In genomic region chr12:99965203-99966115, GRCm38 (mm10) we compare ENCODE assay signal across 8 mouse cellular contexts. TPM values are rescaled to one million over a fixed set of nuclear protein-coding genes. Genes with fewer than 3 reads are reported as not detected.
DNase-seq lines count a peak whose midpoint lies in the region; ATAC-seq and TF ChIP-seq lines count a peak whose summit lies in the region.

No protein-coding gene starts in this region.

- peak overlapping the region; percentile 76 for H3K4me2 ChIP-seq in liver, postnatal 0 days (ENCODE audit: low read depth, low read length)
- H3K4me2 ChIP-seq in neural tube, embryonic 12.5 days (replicated peaks): peak overlapping the region; percentile 98

- H3K36me3 ChIP-seq in liver, postnatal 0 days (replicated peaks; ENCODE audit: insufficient read depth, low read length): no peaks in the 10 kb centered on the region
- H3K36me3 ChIP-seq in neural tube, embryonic 12.5 days: no peaks in the 10 kb centered on the region

- peaks cover 14% of the 10 kb centered on the region for H3K4me1 ChIP-seq in liver, postnatal 0 days (ENCODE audit: insufficient read depth)
- H3K4me1 ChIP-seq in neural tube, embryonic 12.5 days: peaks cover 26% of the 10 kb centered on the region

- H3K4me3 ChIP-seq in liver, postnatal 0 days (ENCODE audit: low read depth, low read length): peak overlapping the region; percentile 53
- peak overlapping the region; percentile 50 for H3K4me3 ChIP-seq in neural tube, embryonic 12.5 days

- peak overlapping the region; percentile 18; the same call in 1 of the 2 replicates for H3K9ac ChIP-seq in liver, postnatal 0 days (replicated peaks)
- peak overlapping the region; percentile 50 for H3K9ac ChIP-seq in neural tube, embryonic 12.5 days

- WGBS in liver, postnatal 0 days (ENCODE audit: insufficient replicate concordance): 1% methylated on average over 76 of the region's 77 CpGs
- WGBS in neural tube, embryonic 12.5 days: under 1% methylated on average over 77 of the region's 77 CpGs

- intact Hi-C loops in gastrocnemius, postnatal 14 days (cut with DNase I; ENCODE audit: low total_unique reads): no loop called here

- DNase-seq in thymus, postnatal 25 days: peak; percentile 6
- no peak for DNase-seq in thymus, postnatal 36 days
- peak; percentile 20 for DNase-seq in cerebellum, adult 9-11 months
- DNase-seq in gastrocnemius, postnatal 14 days: peak; percentile 47
- peak; percentile 37 for DNase-seq in liver, postnatal 0 days
- no peak for DNase-seq in yolk sac, embryonic 10.5 days (ENCODE audit: low spot score)

- H3K27me3 ChIP-seq in liver, postnatal 0 days (ENCODE audit: insufficient read depth, low read length): peaks cover 58% of the 10 kb centered on the region
- peaks cover 70% of the 10 kb centered on the region for H3K27me3 ChIP-seq in neural tube, embryonic 12.5 days (replicated peaks)

- no peak for TF ChIP-seq EP300 in liver, postnatal 0 days (IDR thresholded peaks at IDR 0.05; ENCODE audit: low read depth)

- no peaks in the 10 kb centered on the region for H3K9me3 ChIP-seq in liver, postnatal 0 days (ENCODE audit: low read length)
- H3K9me3 ChIP-seq in neural tube, embryonic 12.5 days: no peaks in the 10 kb centered on the region

- no peak for TF ChIP-seq CTCF in liver, postnatal 0 days (IDR thresholded peaks at IDR 0.05; ENCODE audit: low read depth)

- peak; percentile 14 for ATAC-seq in inflammation-experienced regulatory T-cells, adult 6 months
- no peak for ATAC-seq in liver, postnatal 0 days
- peak; percentile 25 for ATAC-seq in neural tube, embryonic 12.5 days (ENCODE audit: low FRiP score, low read depth)

- no peak overlapping the region for H3K27ac ChIP-seq in liver, postnatal 0 days (ENCODE audit: low read depth)
- H3K27ac ChIP-seq in neural tube, embryonic 12.5 days: no peak overlapping the region

RNA-seq across cellular contexts. Expression of gene Kcnk13, which starts 1.2 kb away (rescaled TPM):
- total RNA-seq in gastrocnemius, postnatal 14 days (2021): 1 to 10 TPM in 1 of 2 experiments, under 1 TPM in 1; 0.95 to 1.1 TPM
- polyA plus RNA-seq in inflammation-experienced regulatory T-cells, adult 6 months (2017; shearing (Covaris generic)): not detected
- polyA plus RNA-seq in liver, postnatal 0 days (2015; fragmentation: Nextera tagmentation; extraction: Ambion mirVana): 1.3 TPM in 2 replicates
- 0.68 and 0.78 TPM in 2 replicates for polyA plus RNA-seq in neural tube, embryonic 12.5 days (2016; fragmentation: Nextera tagmentation; extraction: Ambion mirVana)

Comparison
In these comparisons a context has a peak if more than half of its experiments do, and no peak if none do; other contexts are left out.
1. DNase-seq: peak in thymus, postnatal 25 days (single experiment), cerebellum, adult 9-11 months (single experiment), gastrocnemius, postnatal 14 days (single experiment) and liver, postnatal 0 days (single experiment); none in thymus, postnatal 36 days (0 of 2) and yolk sac, embryonic 10.5 days (single experiment).